Mouse (Mus musculus): ENCODE results near the gene R3hdm2.

- TF ChIP-seq POLR2A (IDR thresholded peaks at IDR 0.05; ENCODE audit: insufficient read depth, low read depth, low read length) (no peak), CTCF (IDR thresholded peaks at IDR 0.05; ENCODE audit: insufficient read depth, low read depth, low read length) (no peak)
These were observed 162.6 kb downstream of the R3hdm2 start for GRCm38 (mm10) chr10:127542720-127543119.
